Mouse (Mus musculus): ENCODE measurements at regions not wholly inside any gene's neighbourhood (a gene's known extent, or its start where the extent isn't known, plus 50 kb on each side); places are given as distances from the start of the nearest gene placed in this dataset.

GRCm38 (mm10) chr1:154094357-154094756 lies 106.6 kb upstream of the Zfp648 start:
- Histone ChIP-seq H3K9ac (no peak overlapping the region), H3K4me3 (no peak overlapping the region), H3K4me2 (no peak overlapping the region), H3K9me3 (no peaks in the 10 kb centered on the region), H3K27ac (replicated peaks) (no peak overlapping the region), H3K4me1 (replicated peaks) (no peaks in the 10 kb centered on the region), H3K27me3 (no peaks in the 10 kb centered on the region), H3K36me3 (no peaks in the 10 kb centered on the region)
- 77% methylated on average over 5 of the region's 5 CpGs for WGBS
- no peak for ATAC-seq (ENCODE audit: low read depth)

- Histone ChIP-seq H3K36me3 (no peaks in the 10 kb centered on the region), H3K27me3 (no peaks in the 10 kb centered on the region), H3K4me2 (no peak overlapping the region), H3K4me1 (replicated peaks) (no peaks in the 10 kb centered on the region), H3K27ac (replicated peaks) (no peak overlapping the region), H3K9me3 (no peaks in the 10 kb centered on the region), H3K9ac (no peak overlapping the region), H3K4me3 (no peak overlapping the region)
- WGBS = 83% methylated on average over 7 of the region's 7 CpGs
- ATAC-seq (ENCODE audit: low read depth) = no peak
These were observed 104.9 kb upstream of the Zfp648 start for GRCm38 (mm10) chr1:154096113-154096512.

GRCm38 (mm10) chr1:154096911-154097310 lies 104.1 kb upstream of the Zfp648 start:
- Histone ChIP-seq H3K4me1 (replicated peaks) (no peaks in the 10 kb centered on the region), H3K4me2 (no peak overlapping the region)
- WGBS = 97% methylated on average over 2 of the region's 2 CpGs

GRCm38 (mm10) chr1:154097656-154098055 lies 103.3 kb upstream of the Zfp648 start:
- no peak overlapping the region for H3K9ac ChIP-seq
- WGBS = 63% methylated on average over 6 of the region's 6 CpGs
- no peak overlapping the region for H3K4me2 ChIP-seq
- H3K4me1 ChIP-seq (replicated peaks) = peaks cover 6% of the 10 kb centered on the region
- H3K36me3 ChIP-seq = no peaks in the 10 kb centered on the region
- no peak overlapping the region for H3K27ac ChIP-seq (replicated peaks)
- no peaks in the 10 kb centered on the region for H3K9me3 ChIP-seq
- H3K27me3 ChIP-seq = no peaks in the 10 kb centered on the region
- no peak for ATAC-seq (ENCODE audit: low read depth)
- H3K4me3 ChIP-seq = no peak overlapping the region

More at GRCm38 (mm10) chr1:154096911-154097310, 104.1 kb upstream of the Zfp648 start:
- ATAC-seq (ENCODE audit: low read depth) = no peak
- Histone ChIP-seq H3K36me3 (no peaks in the 10 kb centered on the region), H3K9me3 (no peaks in the 10 kb centered on the region), H3K27ac (replicated peaks) (no peak overlapping the region), H3K9ac (no peak overlapping the region), H3K4me3 (no peak overlapping the region), H3K27me3 (no peaks in the 10 kb centered on the region)

- H3K36me3 ChIP-seq = no peaks in the 10 kb centered on the region
- whole genome bisulfite sequencing = 87% methylated on average over 3 of the region's 3 CpGs
These were observed 100.4 kb upstream of the Zfp648 start for GRCm38 (mm10) chr1:154100556-154100955.

GRCm38 (mm10) chr1:154101433-154101832 lies 99.6 kb upstream of the Zfp648 start:
- peaks cover 17% of the 10 kb centered on the region for H3K4me1 ChIP-seq (replicated peaks)
- no peak for ATAC-seq (ENCODE audit: low read depth)
- no peaks in the 10 kb centered on the region for H3K27me3 ChIP-seq
- 95% methylated on average over 1 of the region's 1 CpGs for WGBS
- no peak overlapping the region for H3K4me2 ChIP-seq
- H3K9me3 ChIP-seq = no peaks in the 10 kb centered on the region
- no peak overlapping the region for H3K9ac ChIP-seq
- H3K4me3 ChIP-seq = no peak overlapping the region
- H3K36me3 ChIP-seq = no peaks in the 10 kb centered on the region
- no peak overlapping the region for H3K27ac ChIP-seq (replicated peaks)

More at GRCm38 (mm10) chr1:154100556-154100955, 100.4 kb upstream of the Zfp648 start:
- no peak for ATAC-seq (ENCODE audit: low read depth)
- no peak overlapping the region for H3K4me2 ChIP-seq
- no peak overlapping the region for H3K4me3 ChIP-seq
- no peaks in the 10 kb centered on the region for H3K9me3 ChIP-seq
- H3K27me3 ChIP-seq = no peaks in the 10 kb centered on the region
- H3K4me1 ChIP-seq (replicated peaks) = peaks cover 17% of the 10 kb centered on the region
- no peak overlapping the region for H3K9ac ChIP-seq
- H3K27ac ChIP-seq (replicated peaks) = no peak overlapping the region

- Histone ChIP-seq H3K4me2 (no peak overlapping the region), H3K9me3 (no peaks in the 10 kb centered on the region), H3K27ac (replicated peaks) (no peak overlapping the region), H3K36me3 (no peaks in the 10 kb centered on the region), H3K4me3 (no peak overlapping the region), H3K4me1 (replicated peaks) (peaks cover 17% of the 10 kb centered on the region), H3K9ac (no peak overlapping the region), H3K27me3 (no peaks in the 10 kb centered on the region)
- 76% methylated on average over 3 of the region's 3 CpGs for WGBS
- ATAC-seq (ENCODE audit: low read depth) = no peak
These were observed 98.8 kb upstream of the Zfp648 start for GRCm38 (mm10) chr1:154102191-154102590.

GRCm38 (mm10) chr1:154102871-154103596 lies 98.0 kb upstream of the Zfp648 start:
- Histone ChIP-seq H3K27me3 (no peaks in the 10 kb centered on the region), H3K4me1 (replicated peaks) (peaks cover 17% of the 10 kb centered on the region), H3K9ac (no peak overlapping the region), H3K27ac (replicated peaks) (peak overlapping the region; percentile 47), H3K4me3 (no peak overlapping the region), H3K36me3 (no peaks in the 10 kb centered on the region), H3K4me2 (0 out of 2 replicates have a peak overlapping the region, but pooled peaks have one; percentile 11), H3K9me3 (no peaks in the 10 kb centered on the region)
- ATAC-seq (ENCODE audit: low read depth) = peak; percentile 87
- 27% methylated on average over 15 of the region's 15 CpGs for WGBS

- no peak for ATAC-seq (ENCODE audit: low read depth)
- 54% methylated on average over 5 of the region's 5 CpGs for WGBS
- H3K4me1 ChIP-seq (replicated peaks) = peaks cover 17% of the 10 kb centered on the region
- no peaks in the 10 kb centered on the region for H3K36me3 ChIP-seq
- H3K9ac ChIP-seq = no peak overlapping the region
- H3K4me2 ChIP-seq = no peak overlapping the region
- peak overlapping the region; percentile 47; the same call in 1 of the 2 replicates for H3K27ac ChIP-seq (replicated peaks)
- H3K4me3 ChIP-seq = no peak overlapping the region
- no peaks in the 10 kb centered on the region for H3K9me3 ChIP-seq
- no peaks in the 10 kb centered on the region for H3K27me3 ChIP-seq
These were observed 97.4 kb upstream of the Zfp648 start for GRCm38 (mm10) chr1:154103597-154103923.

GRCm38 (mm10) chr1:154104006-154104600 lies 96.9 kb upstream of the Zfp648 start:
- ATAC-seq (ENCODE audit: low read depth) = no peak
- H3K36me3 ChIP-seq = no peaks in the 10 kb centered on the region
- no peak overlapping the region for H3K9ac ChIP-seq
- H3K4me1 ChIP-seq (replicated peaks) = peaks cover 17% of the 10 kb centered on the region
- H3K4me2 ChIP-seq = no peak overlapping the region
- WGBS = 84% methylated on average over 4 of the region's 4 CpGs
- no peak overlapping the region for H3K4me3 ChIP-seq
- no peaks in the 10 kb centered on the region for H3K9me3 ChIP-seq
- H3K27me3 ChIP-seq = no peaks in the 10 kb centered on the region
- H3K27ac ChIP-seq (replicated peaks) = no peak overlapping the region

- WGBS = 79% methylated on average over 1 of the region's 1 CpGs
- Histone ChIP-seq H3K9ac (no peak overlapping the region), H3K36me3 (no peaks in the 10 kb centered on the region), H3K4me1 (replicated peaks) (peaks cover 17% of the 10 kb centered on the region), H3K9me3 (no peaks in the 10 kb centered on the region), H3K4me2 (no peak overlapping the region), H3K27me3 (no peaks in the 10 kb centered on the region), H3K27ac (replicated peaks) (no peak overlapping the region), H3K4me3 (no peak overlapping the region)
- no peak for ATAC-seq (ENCODE audit: low read depth)
These were observed 96.2 kb upstream of the Zfp648 start for GRCm38 (mm10) chr1:154104779-154105178.

GRCm38 (mm10) chr1:154112500-154112899 lies 88.5 kb upstream of the Zfp648 start:
- H3K4me3 ChIP-seq = no peak overlapping the region
- no peak overlapping the region for H3K4me2 ChIP-seq
- no peak overlapping the region for H3K27ac ChIP-seq (replicated peaks)
- peaks cover 2% of the 10 kb centered on the region; the same call in 1 of the 2 replicates for H3K4me1 ChIP-seq (replicated peaks)
- H3K36me3 ChIP-seq = no peaks in the 10 kb centered on the region
- H3K9me3 ChIP-seq = no peaks in the 10 kb centered on the region
- ATAC-seq (ENCODE audit: low read depth) = no peak
- H3K27me3 ChIP-seq = no peaks in the 10 kb centered on the region
- H3K9ac ChIP-seq = no peak overlapping the region
- 88% methylated on average over 3 of the region's 3 CpGs for WGBS

All from neural tube, embryonic 13.5 days (tissue).